Mouse (Mus musculus): ENCODE data around the gene Lrrc4. TPM values are rescaled to one million over a fixed set of nuclear protein-coding genes. Genes with fewer than 3 reads are reported as not detected.

Lrrc4 gene
- polyA plus RNA-seq (2011; ENCODE audit: insufficient read depth, insufficient read length, low read depth, missing spikeins) = 0.61 and 0.72 TPM in 2 replicates

- Histone ChIP-seq H3K4me1 (ENCODE audit: control insufficient read depth, insufficient read depth, low read length) (peaks cover 2% of the 10 kb centered on the region), H3K36me3 (ENCODE audit: control insufficient read depth, insufficient read depth, low read length, poor library complexity, severe bottlenecking) (no peaks in the 10 kb centered on the region), H3K9ac (ENCODE audit: low read depth, poor library complexity, severe bottlenecking) (peak within 1 kb of the TSS; percentile 55), H3K27ac (ENCODE audit: insufficient read depth, low read length) (no peak within 1 kb of the TSS), H3K9me3 (replicated peaks; ENCODE audit: control insufficient read depth, insufficient read depth, low read length, poor library complexity, severe bottlenecking) (no peaks in the 10 kb centered on the region), H3K27me3 (ENCODE audit: control insufficient read depth, insufficient read depth, low read length, poor library complexity, severe bottlenecking) (peaks cover 4% of the 10 kb centered on the region; the same call in 1 of the 2 replicates), H3K4me3 (ENCODE audit: low read depth, low read length) (peak within 1 kb of the TSS; percentile 71)
- TF ChIP-seq EP300 (IDR thresholded peaks at IDR 0.05; ENCODE audit: insufficient read depth, low read depth, low read length) (no peak), CTCF (IDR thresholded peaks at IDR 0.05; ENCODE audit: low read depth, low read length) (no peak), POLR2A (IDR thresholded peaks at IDR 0.05; ENCODE audit: insufficient read depth, low read length) (no peak)
Observed at GRCm38 (mm10) chr6:28831011-28831853, at the start of gene Lrrc4. Gene Lrrc4, minus strand, starts transcription at chr6:28831747.

GRCm38 (mm10) chr6:28880909-28881308, 49.4 kb upstream of the Lrrc4 start:
- no peak overlapping the region for H3K27ac ChIP-seq (ENCODE audit: insufficient read depth, low read length)
- no peak overlapping the region for H3K9ac ChIP-seq (ENCODE audit: low read depth, poor library complexity, severe bottlenecking)
- no peaks in the 10 kb centered on the region for H3K9me3 ChIP-seq (replicated peaks; ENCODE audit: control insufficient read depth, insufficient read depth, low read length, poor library complexity, severe bottlenecking)
- H3K27me3 ChIP-seq (ENCODE audit: control insufficient read depth, insufficient read depth, low read length, poor library complexity, severe bottlenecking) = no peaks in the 10 kb centered on the region
- no peaks in the 10 kb centered on the region for H3K4me1 ChIP-seq (ENCODE audit: control insufficient read depth, insufficient read depth, low read length)
- H3K36me3 ChIP-seq (ENCODE audit: control insufficient read depth, insufficient read depth, low read length, poor library complexity, severe bottlenecking) = no peaks in the 10 kb centered on the region
- TF ChIP-seq CTCF (IDR thresholded peaks at IDR 0.05; ENCODE audit: low read depth, low read length) (no peak), EP300 (IDR thresholded peaks at IDR 0.05; ENCODE audit: insufficient read depth, low read depth, low read length) (no peak), POLR2A (IDR thresholded peaks at IDR 0.05; ENCODE audit: insufficient read depth, low read length) (no peak)
- no peak overlapping the region for H3K4me3 ChIP-seq (ENCODE audit: low read depth, low read length)

- Histone ChIP-seq H3K4me1 (ENCODE audit: control insufficient read depth, insufficient read depth, low read length) (no peaks in the 10 kb centered on the region), H3K36me3 (ENCODE audit: control insufficient read depth, insufficient read depth, low read length, poor library complexity, severe bottlenecking) (no peaks in the 10 kb centered on the region), H3K27ac (ENCODE audit: insufficient read depth, low read length) (no peak overlapping the region), H3K27me3 (ENCODE audit: control insufficient read depth, insufficient read depth, low read length, poor library complexity, severe bottlenecking) (no peaks in the 10 kb centered on the region), H3K9me3 (replicated peaks; ENCODE audit: control insufficient read depth, insufficient read depth, low read length, poor library complexity, severe bottlenecking) (no peaks in the 10 kb centered on the region), H3K9ac (ENCODE audit: low read depth, poor library complexity, severe bottlenecking) (no peak overlapping the region), H3K4me3 (ENCODE audit: low read depth, low read length) (no peak overlapping the region)
- TF ChIP-seq CTCF (IDR thresholded peaks at IDR 0.05; ENCODE audit: low read depth, low read length) = no peak
- no peak for TF ChIP-seq POLR2A (IDR thresholded peaks at IDR 0.05; ENCODE audit: insufficient read depth, low read length)
- TF ChIP-seq EP300 (IDR thresholded peaks at IDR 0.05; ENCODE audit: insufficient read depth, low read depth, low read length) = no peak
Observed at GRCm38 (mm10) chr6:28879315-28879714, 47.8 kb upstream of the Lrrc4 start.

GRCm38 (mm10) chr6:28877945-28878666, 46.6 kb upstream of the Lrrc4 start:
- Histone ChIP-seq H3K9me3 (replicated peaks; ENCODE audit: control insufficient read depth, insufficient read depth, low read length, poor library complexity, severe bottlenecking) (no peaks in the 10 kb centered on the region), H3K27ac (ENCODE audit: insufficient read depth, low read length) (no peak overlapping the region), H3K4me3 (ENCODE audit: low read depth, low read length) (no peak overlapping the region), H3K36me3 (ENCODE audit: control insufficient read depth, insufficient read depth, low read length, poor library complexity, severe bottlenecking) (no peaks in the 10 kb centered on the region), H3K4me1 (ENCODE audit: control insufficient read depth, insufficient read depth, low read length) (no peaks in the 10 kb centered on the region), H3K27me3 (ENCODE audit: control insufficient read depth, insufficient read depth, low read length, poor library complexity, severe bottlenecking) (no peaks in the 10 kb centered on the region), H3K9ac (ENCODE audit: low read depth, poor library complexity, severe bottlenecking) (no peak overlapping the region)
- TF ChIP-seq CTCF (IDR thresholded peaks at IDR 0.05; ENCODE audit: low read depth, low read length) (no peak), POLR2A (IDR thresholded peaks at IDR 0.05; ENCODE audit: insufficient read depth, low read length) (no peak), EP300 (IDR thresholded peaks at IDR 0.05; ENCODE audit: insufficient read depth, low read depth, low read length) (no peak)

- Histone ChIP-seq H3K36me3 (ENCODE audit: control insufficient read depth, insufficient read depth, low read length, poor library complexity, severe bottlenecking) (no peaks in the 10 kb centered on the region), H3K27me3 (ENCODE audit: control insufficient read depth, insufficient read depth, low read length, poor library complexity, severe bottlenecking) (no peaks in the 10 kb centered on the region), H3K9me3 (replicated peaks; ENCODE audit: control insufficient read depth, insufficient read depth, low read length, poor library complexity, severe bottlenecking) (no peaks in the 10 kb centered on the region), H3K4me3 (ENCODE audit: low read depth, low read length) (no peak overlapping the region), H3K4me1 (ENCODE audit: control insufficient read depth, insufficient read depth, low read length) (no peaks in the 10 kb centered on the region), H3K9ac (ENCODE audit: low read depth, poor library complexity, severe bottlenecking) (no peak overlapping the region), H3K27ac (ENCODE audit: insufficient read depth, low read length) (no peak overlapping the region)
- TF ChIP-seq EP300 (IDR thresholded peaks at IDR 0.05; ENCODE audit: insufficient read depth, low read depth, low read length) (no peak), CTCF (IDR thresholded peaks at IDR 0.05; ENCODE audit: low read depth, low read length) (no peak), POLR2A (IDR thresholded peaks at IDR 0.05; ENCODE audit: insufficient read depth, low read length) (no peak)
Observed at GRCm38 (mm10) chr6:28876492-28876891, 44.9 kb upstream of the Lrrc4 start.

All from ES-Bruce4 (cell line).